Mouse (Mus musculus): ENCODE measurements at regions not wholly inside any gene's neighbourhood (a gene's known extent, or its start where the extent isn't known, plus 50 kb on each side); places are given as distances from the start of the nearest gene placed in this dataset.

DNA sequence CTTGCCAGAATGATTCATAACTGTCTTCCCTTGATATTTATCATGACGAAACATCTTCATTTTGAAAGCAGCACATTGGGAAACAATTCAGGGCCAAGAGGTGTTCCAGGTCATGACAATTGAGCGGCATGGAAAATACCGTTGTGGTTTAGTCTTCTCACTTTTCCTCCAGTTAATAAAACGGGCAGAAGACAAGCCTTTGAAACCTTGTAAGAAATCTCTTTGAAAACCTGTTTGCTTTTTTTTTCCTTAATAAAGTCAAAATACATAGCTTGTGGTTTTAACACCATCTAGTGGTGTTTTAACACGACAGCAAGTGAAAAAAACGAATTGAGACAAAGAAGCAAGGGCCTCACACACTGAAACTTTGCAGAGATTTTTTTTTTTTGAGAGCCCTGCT, 1389.0 kb upstream of the Acvr2a start:
- no peak for ATAC-seq (replicated peaks in 1 of 2; ENCODE audit: insufficient read depth in 1 of 2, low FRiP score in 2 of 2, low TSS enrichment in 1 of 2, low read depth in 1 of 2, poor library complexity in 2 of 2, severe bottlenecking in 2 of 2)

- no peak for ATAC-seq (replicated peaks in 1 of 2; ENCODE audit: insufficient read depth in 1 of 2, low FRiP score in 2 of 2, low TSS enrichment in 1 of 2, low read depth in 1 of 2, poor library complexity in 2 of 2, severe bottlenecking in 2 of 2)
Observed at GRCm38 (mm10) chr2:47429843-47430242, 1384.1 kb upstream of the Acvr2a start.

- no peak for ATAC-seq (replicated peaks in 1 of 2; ENCODE audit: insufficient read depth in 1 of 2, low FRiP score in 2 of 2, low TSS enrichment in 1 of 2, low read depth in 1 of 2, poor library complexity in 2 of 2, severe bottlenecking in 2 of 2)
Observed at GRCm38 (mm10) chr2:47466043-47466442, 1347.9 kb upstream of the Acvr2a start.

- peak; percentile 58 to 78; a peak in 3 of 4 replicates for ATAC-seq (replicated peaks in 1 of 2; ENCODE audit: insufficient read depth in 1 of 2, low FRiP score in 2 of 2, low TSS enrichment in 1 of 2, low read depth in 1 of 2, poor library complexity in 2 of 2, severe bottlenecking in 2 of 2)
Observed at GRCm38 (mm10) chr2:47491874-47492539, 1321.9 kb upstream of the Acvr2a start.
